Mouse (Mus musculus): ENCODE data around the gene Ly6g6c.
A peak's percentile ranks its signal among the peaks of the same experiment; 100 is the strongest.

Ly6g6c gene

GRCm38 (mm10) chr17:35064951-35065947 is at the start of gene Ly6g6c:
Ly6g6c (plus strand) TSS chr17:35065388.
- peak; percentile 97 for DNase-seq

GRCm38 (mm10) chr17:35016376-35016775 is 48.8 kb upstream of the Ly6g6c start, which contains the start of gene Vwa7:
Vwa7 (plus strand) TSS chr17:35016579.
- DNase-seq, result peak; percentile 95

GRCm38 (mm10) chr17:35016791-35017705 is 48.1 kb upstream of the Ly6g6c start:
- peak; percentile 88 for DNase-seq

- peak; percentile 89 for DNase-seq
Measured at GRCm38 (mm10) chr17:35017706-35018030, 47.5 kb upstream of the Ly6g6c start.

GRCm38 (mm10) chr17:35018171-35018570 is 47.0 kb upstream of the Ly6g6c start:
- DNase-seq, result peak; percentile 87

GRCm38 (mm10) chr17:35019894-35020293 is 45.3 kb upstream of the Ly6g6c start:
- DNase-seq, result peak; percentile 92

- DNase-seq, result peak; percentile 91
Measured at GRCm38 (mm10) chr17:35020551-35020950, 44.6 kb upstream of the Ly6g6c start.

GRCm38 (mm10) chr17:35021163-35021808 is 43.9 kb upstream of the Ly6g6c start:
- DNase-seq, result peak; percentile 99

GRCm38 (mm10) chr17:35021842-35022477 is 43.2 kb upstream of the Ly6g6c start:
- peak; percentile 97 for DNase-seq

GRCm38 (mm10) chr17:35022541-35023060 is 42.6 kb upstream of the Ly6g6c start:
- peak; percentile 91 for DNase-seq

- DNase-seq, result peak; percentile 92
Measured at GRCm38 (mm10) chr17:35023221-35023620, 42.0 kb upstream of the Ly6g6c start.

GRCm38 (mm10) chr17:35023756-35024155 is 41.4 kb upstream of the Ly6g6c start:
- peak; percentile 95 for DNase-seq

- DNase-seq, result peak; percentile 89
Measured at GRCm38 (mm10) chr17:35024261-35024660, 40.9 kb upstream of the Ly6g6c start.

- peak; percentile 94 for DNase-seq
Measured at GRCm38 (mm10) chr17:35024691-35025488, 40.3 kb upstream of the Ly6g6c start.

GRCm38 (mm10) chr17:35026206-35026605 is 39.0 kb upstream of the Ly6g6c start:
- peak; percentile 88 for DNase-seq

- peak; percentile 92 for DNase-seq
Measured at GRCm38 (mm10) chr17:35027277-35028068, 37.7 kb upstream of the Ly6g6c start, which contains the start of gene Sapcd1. Sapcd1 (minus strand) TSS chr17:35028016.

- no peak for DNase-seq
Measured at GRCm38 (mm10) chr17:35028315-35028714, 36.9 kb upstream of the Ly6g6c start.

- peak; percentile 89 for DNase-seq
Measured at GRCm38 (mm10) chr17:35029691-35030532, 35.3 kb upstream of the Ly6g6c start.

- DNase-seq, result peak; percentile 87
Measured at GRCm38 (mm10) chr17:35031272-35031671, 33.9 kb upstream of the Ly6g6c start.
